Mouse (Mus musculus) gastrocnemius, adult 18-20 months (tissue): Measurements from ENCODE around the gene Ppfia4. TPM values are rescaled to one million over a fixed set of nuclear protein-coding genes. Genes with fewer than 3 reads are reported as not detected.

ENCODE experiments used
- DNase-seq: peaks from one replicate; pipeline ENCODE4 v3.0.0; 2021; ENCODE audit warnings: low spot score
- total RNA-seq, 2 experiments: library from RNA; stranded (reverse); gene quantifications; 2 replicates each; pipeline ENCODE4 v1.2.3; 2021

Ppfia4 gene
- total RNA-seq, 2 experiments from 2014 or later: 0.21 to 0.43 TPM

DNA sequence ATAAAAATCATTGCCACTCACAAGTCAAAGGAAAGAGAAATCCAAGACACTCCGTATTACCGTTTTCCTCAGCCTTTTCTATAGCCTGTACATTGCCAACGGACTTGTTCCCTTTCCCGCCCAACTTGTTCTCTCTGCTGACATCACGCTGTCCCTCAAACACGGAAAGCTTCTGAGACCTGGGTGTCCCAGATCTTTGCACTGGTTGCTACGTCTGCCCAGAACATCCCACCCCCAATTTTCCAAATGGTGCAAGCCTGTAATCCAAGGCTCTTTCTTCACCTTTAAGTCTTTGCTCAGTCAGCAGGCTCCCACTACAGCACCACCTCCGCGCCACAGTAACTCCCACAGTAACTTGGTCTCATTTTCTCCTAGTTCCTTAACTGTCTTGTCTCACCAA is 27.8 kb downstream of the Ppfia4 start:
- DNase-seq: no peak

- peak; percentile 86 for DNase-seq
These were observed 30.0 kb downstream of the Ppfia4 start for GRCm38 (mm10) chr1:134302568-134303238.

DNA sequence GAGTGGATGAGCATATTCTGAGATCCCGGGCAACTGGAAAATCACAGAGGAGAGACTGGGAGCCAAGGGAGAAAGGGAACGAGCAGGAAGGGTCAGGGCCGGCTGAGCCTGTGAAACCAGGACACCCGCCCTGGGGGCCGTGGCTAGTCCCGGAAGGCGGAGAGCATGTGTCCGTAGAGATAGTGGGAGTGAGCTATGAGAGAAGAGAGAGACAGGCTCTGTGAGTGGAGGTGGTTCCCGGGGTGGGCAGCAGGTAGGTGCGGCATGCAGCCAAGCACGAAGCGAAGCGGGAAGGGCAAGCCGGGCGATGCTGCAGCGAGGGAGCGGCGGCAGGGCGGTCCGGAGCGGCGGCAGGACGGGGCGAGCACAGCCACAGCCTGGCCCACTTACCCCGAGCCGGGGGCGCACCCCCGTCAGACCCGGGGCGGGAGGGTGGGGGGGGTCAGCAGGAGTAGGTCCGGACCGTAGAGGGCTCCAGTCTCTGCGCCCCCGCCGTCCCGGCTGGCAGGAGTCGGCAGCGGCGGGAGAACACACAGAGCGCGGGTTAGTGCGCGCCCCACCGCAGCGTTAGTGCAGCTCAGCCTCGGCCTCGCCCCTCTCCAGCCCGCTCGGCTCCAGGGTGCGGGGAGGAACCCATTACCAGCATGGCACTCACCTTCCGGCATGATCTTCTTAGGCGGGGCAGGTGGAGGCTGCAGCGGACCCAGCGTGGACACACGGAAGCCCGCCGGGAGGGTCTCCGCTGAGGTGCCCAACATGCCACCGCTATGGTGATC is 33.9 kb downstream of the Ppfia4 start:
- DNase-seq: no peak

DNA sequence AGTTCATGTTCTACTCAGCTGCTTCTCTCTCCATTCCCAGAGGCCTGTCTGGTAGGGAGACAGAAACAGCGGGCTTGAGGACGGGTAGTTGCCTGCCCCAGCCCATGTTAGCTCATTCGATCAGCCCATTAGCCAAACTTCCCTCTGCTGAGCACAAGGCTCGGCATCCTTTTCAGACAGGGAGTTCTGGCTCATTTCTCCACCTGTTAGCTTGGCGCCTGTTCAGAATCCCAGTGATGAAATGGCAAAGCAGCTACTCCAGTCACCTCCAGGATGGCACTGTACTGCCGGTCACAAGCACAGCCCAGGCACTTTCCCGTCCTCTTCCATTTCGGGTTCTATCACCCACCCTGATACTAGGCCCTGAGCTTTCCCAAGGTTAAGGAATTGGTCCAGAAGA is 35.5 kb downstream of the Ppfia4 start:
- peak; percentile 42 for DNase-seq

GRCm38 (mm10) chr1:134293738-134294604 is 38.8 kb downstream of the Ppfia4 start:
- DNase-seq: no peak

- no peak for DNase-seq
These were observed 39.5 kb downstream of the Ppfia4 start for GRCm38 (mm10) chr1:134293276-134293675.

- DNase-seq: no peak
These were observed 40.1 kb downstream of the Ppfia4 start for GRCm38 (mm10) chr1:134292601-134293000.

GRCm38 (mm10) chr1:134292073-134292472 is 40.7 kb downstream of the Ppfia4 start:
- peak; percentile 35 for DNase-seq

- no peak for DNase-seq
These were observed 41.2 kb downstream of the Ppfia4 start for GRCm38 (mm10) chr1:134291555-134291954.

- peak; percentile 78 for DNase-seq
These were observed 41.8 kb downstream of the Ppfia4 start for GRCm38 (mm10) chr1:134290909-134291308.

DNA sequence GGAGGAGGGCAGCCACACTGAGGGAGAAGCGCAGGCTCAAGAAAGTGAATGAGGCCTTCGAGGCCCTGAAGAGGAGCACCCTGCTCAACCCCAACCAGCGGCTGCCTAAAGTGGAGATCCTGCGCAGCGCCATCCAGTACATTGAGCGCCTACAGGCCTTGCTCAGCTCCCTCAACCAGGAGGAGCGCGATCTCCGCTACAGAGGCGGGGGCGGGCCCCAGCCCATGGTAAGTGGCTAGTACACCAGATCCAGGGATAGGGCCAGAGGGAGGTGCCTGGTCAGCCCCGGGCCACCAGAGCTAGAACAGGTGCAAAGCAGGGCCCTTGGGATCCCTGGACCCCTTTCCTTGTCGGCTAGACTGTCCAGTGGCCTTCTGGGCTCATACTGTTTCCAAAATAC is 42.4 kb downstream of the Ppfia4 start:
- DNase-seq: no peak

- peak; percentile 75 for DNase-seq
These were observed 43.1 kb downstream of the Ppfia4 start, which contains the start of gene Myog for GRCm38 (mm10) chr1:134289598-134290099. TSS of gene Myog (plus strand) at chr1:134289989.

DNA sequence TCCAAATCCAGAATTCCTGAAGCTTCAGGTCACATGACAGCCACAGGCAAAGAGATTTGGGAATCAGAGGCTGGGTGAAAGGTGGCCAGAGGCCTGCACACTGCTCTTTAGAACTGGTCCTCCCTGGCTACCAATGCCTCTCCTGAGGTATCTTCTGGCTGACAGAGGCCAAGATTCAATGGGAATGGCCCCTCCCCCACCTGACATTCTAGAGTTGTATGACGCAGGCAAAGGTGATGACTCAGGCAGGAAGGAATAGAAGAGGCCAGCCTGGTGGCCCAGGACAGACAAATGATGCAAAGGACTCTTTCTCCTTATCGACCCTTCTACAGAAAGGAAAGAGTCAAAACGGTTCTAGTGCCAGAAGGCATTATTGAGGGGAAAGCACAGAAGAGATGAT is 44.5 kb downstream of the Ppfia4 start:
- DNase-seq: peak; percentile 56

GRCm38 (mm10) chr1:134285458-134286120 is 47.1 kb downstream of the Ppfia4 start:
- no peak for DNase-seq

DNA sequence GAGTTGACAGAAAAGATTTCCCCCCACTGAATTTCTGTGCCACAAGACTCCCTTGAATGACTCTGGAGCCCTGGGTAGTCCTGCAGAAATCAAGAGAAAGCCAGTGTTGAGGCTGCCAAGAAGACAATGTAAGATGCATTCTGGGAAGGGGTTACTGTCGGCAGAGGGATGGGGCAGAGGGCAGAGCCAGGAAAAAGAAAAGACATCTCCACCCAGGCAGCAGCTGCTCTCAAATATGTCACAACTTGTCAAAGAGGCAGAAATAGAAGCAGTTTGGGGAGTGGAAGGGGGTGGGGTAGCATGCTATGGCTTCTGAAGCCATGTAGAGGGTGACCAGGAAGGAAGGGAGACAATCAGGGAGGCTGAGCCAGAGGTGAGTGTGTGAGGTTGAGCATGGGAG is 49.6 kb downstream of the Ppfia4 start:
- DNase-seq: no peak

DNA sequence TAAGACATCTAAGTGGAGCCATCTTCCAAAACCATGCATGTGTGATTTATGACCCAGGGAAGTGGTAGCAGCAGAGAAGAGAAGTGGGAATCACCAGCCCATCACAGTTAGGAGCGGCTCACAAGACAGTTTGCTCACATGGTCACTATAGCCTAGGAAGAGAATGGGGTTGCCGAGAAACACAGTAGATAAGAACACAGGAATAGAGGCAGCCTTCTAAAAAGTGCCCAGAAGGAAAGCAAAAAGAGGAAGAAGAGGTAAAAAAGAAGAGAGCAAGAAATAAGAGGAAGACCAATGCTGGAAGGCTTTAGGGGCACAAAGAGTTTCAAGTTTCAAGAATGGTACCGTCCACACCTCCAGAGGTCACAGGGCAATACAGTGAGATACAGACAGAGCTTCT is 50.4 kb downstream of the Ppfia4 start:
- DNase-seq: no peak

DNA sequence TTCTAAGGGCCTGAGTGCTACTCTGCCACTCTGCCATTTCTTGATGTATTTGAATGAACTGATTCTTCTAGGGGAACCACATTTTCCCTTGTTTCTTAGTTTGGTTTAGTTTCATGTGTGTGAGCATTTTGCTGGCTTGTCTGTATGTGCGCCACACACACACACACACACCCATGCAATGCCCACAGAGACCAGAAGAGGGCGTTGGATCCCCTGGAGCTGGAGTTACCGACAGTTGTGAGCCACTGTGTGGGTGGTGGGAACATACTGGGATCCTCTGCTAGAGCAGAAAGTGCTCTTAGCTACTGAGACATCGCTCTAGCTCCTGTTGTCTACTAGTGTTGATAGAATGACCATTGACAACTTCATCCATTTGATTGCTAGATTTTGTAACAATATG is 51.2 kb downstream of the Ppfia4 start:
- no peak for DNase-seq

- DNase-seq: no peak
These were observed 52.6 kb downstream of the Ppfia4 start for GRCm38 (mm10) chr1:134280174-134280573.

- no peak for DNase-seq
These were observed 55.9 kb downstream of the Ppfia4 start for GRCm38 (mm10) chr1:134276823-134277222.

DNA sequence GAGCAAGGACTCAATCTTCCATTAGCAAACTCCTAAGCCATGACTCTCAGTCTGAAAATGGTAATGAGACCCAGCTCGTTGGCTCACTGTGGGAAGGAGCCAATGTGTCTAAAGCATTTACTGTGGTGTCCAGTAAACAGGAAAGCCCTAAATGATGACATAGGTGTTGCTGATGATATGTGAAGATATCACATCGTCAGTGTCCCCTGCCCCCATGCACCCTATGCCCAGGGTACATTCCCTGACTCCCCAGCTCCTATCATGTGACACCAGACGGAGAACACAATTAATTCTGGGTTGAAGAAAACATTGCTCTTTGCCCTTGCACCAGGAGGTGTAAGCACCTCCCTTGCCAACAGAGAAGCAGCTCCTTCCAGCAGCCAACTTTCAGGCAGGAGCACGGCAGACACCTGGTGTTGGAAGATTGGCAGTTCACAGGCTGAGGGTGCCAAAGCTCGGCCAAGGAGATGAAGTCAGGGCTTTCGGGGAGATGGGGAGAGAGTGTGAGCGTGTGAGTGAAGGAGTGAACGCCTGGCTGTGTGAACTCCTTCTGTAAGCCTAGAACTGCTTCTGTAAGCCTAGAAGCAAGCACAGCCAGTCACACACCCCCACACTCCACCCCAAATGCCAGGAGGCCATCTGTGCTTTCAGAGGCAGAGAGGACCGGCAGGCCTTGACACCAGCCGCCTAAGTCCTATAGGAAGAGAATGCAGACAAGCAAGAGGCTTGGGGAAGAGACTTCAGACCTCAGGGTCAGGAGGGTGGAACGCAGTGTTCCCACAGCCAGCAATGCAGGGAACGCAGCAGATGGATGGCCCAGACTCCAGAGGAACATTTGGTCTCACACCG is 56.9 kb downstream of the Ppfia4 start:
- peak; percentile 68 for DNase-seq
